Mouse (Mus musculus) fat pad, adult 2 months (tissue): ENCODE measurements around the gene Slc41a2.
"Not testable (repeated sequence)": the region's sequence is repeated elsewhere in the genome, so short reads cannot be mapped to it uniquely, and the experiment has no call there.

ENCODE experiments used
- DNase-seq: peaks from one replicate; pipeline ENCODE4 v3.0.0-alpha.2; 2011; ENCODE audit warnings: low read depth, low spot score; ENCODE audit errors: extremely low read depth

The Slc41a2 gene

DNA sequence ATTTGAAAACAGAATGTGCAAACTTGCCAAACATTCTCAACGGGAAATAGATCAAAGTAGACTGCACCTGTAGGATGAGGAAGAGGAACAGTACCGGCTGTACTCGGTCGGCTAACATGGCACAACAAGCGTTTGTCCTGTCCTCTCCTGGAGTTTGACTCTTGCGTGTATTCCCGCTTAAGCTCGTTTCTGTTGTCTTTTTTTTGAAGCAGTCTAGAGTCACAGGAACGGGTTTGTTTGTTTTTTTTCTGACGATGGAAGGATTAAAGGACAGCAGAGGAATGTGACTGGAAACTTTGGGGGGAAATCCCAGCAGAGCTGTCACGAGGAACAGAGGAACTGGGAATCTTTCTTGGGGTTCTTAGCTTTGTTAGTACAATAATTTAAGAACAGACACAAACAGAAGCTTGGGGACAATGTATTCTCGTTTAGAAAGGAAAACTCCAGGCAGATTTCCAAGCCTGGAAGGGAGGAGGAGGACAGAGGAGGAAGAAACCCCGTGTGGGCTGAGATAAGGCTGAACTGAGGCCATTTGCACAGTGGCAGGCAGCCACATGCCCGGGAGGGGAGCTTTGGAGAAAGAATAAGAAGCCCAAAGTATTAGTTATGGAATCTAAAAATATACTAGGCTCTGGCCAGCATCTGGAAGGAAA lies 16.1 kb upstream of the Slc41a2 start:
- DNase-seq: peak; percentile 61

DNA sequence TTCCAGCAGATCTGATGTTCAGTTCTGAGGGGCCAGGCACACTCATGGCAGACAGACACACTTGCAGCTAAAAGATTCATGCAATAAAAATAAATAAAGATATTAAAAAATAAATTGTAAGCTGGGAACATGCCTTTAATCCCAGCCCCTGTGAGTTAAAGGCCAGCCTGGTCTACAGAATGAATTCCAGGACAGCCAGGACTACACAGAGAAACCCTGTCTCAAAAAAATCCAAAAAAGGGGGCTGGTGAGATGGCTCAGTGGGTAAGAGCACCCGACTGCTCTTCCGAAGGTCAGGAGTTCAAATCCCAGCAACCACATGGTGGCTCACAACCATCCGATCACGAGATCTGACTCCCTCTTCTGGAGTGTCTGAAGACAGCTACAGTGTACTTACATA lies 14.1 kb upstream of the Slc41a2 start:
- not testable (repeated sequence) for DNase-seq

DNA sequence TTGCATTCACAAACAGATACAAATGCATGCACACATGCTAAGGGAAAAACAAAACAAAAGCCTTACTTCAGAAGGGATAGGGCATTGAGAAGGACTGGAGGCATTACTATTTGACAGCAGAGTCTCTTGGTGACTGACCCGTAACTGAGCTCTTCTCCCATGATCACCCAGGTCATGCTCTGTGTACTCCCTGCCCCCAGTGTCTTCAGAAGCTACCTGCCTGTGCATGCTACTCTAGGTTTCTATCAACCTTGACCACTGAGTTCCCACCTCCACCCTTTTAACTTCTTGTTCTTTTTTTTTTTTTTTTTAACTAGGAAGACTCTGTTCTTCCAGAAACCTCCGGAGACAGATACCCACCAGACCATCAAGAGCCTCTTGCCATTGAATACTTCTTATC lies 13.0 kb upstream of the Slc41a2 start:
- DNase-seq: no peak

DNA sequence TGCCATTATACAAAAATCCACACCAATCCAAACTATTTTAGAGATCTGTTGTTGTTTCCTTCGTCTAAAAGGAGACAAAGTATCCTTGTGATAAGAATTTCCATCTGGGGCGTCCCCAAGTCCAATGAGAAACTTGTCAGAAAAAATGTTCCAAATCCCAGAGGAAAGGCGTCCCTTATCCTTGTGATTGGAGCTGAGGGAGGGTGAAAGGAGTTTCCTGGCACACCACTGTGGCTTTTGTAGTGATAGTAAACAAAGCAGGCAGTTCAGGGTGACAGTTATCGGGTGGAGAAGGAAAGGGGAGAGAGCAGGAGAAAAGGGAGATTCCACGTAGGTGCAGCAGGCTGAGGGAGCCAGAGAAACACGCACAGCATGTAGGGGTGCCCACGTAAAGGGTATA lies 9.8 kb upstream of the Slc41a2 start:
- no peak for DNase-seq

DNA sequence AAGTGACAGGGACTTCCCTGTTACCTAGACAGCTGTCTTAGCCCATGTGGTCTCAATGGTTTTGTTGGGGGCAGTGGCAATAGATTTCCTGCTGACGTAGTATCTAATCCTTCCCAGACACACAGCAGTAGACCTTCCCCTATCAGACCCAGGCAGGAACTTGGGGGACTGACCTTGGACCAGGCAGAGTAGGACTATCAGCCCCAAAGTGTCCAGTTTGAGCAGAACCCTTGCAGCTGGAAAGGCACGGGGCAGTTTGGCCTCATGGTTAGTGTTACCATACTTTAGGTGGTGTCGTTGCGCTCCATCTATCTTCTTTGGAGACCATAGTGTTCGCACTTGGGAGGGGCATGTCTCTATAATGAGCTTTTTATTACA lies 8.7 kb upstream of the Slc41a2 start:
- DNase-seq: no peak

DNA sequence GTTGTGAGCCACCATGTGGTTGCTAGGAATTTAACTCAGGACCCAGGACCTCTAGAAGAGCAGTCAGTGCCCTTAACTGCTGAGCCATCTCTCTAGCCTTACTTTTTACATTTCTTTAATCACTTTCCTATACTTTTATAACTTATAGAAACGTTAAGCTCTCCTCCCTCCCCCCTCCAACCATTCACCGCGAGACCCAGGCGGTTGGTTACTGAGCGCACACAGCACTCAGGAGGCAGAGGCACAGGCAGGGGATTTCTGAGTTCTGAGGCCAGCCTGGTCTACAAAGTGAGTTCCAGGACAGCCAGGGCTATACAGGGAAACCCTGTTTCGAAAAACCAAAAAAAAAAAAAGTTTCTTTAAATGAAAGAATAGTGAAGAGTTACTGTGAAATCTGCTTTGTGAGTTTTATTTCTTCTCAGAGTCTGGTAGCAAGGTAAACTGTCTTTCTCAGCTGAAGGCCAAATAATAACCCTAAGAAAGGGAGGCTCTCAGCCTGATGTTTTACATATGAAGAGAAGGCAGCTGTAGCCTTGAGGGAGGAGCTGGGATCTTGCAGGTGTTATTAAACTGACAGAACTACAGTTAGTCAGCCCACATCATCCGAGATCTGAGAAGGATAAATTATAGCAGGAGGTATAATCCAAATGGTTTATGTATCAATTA lies 8.1 kb upstream of the Slc41a2 start:
- DNase-seq: no peak

DNA sequence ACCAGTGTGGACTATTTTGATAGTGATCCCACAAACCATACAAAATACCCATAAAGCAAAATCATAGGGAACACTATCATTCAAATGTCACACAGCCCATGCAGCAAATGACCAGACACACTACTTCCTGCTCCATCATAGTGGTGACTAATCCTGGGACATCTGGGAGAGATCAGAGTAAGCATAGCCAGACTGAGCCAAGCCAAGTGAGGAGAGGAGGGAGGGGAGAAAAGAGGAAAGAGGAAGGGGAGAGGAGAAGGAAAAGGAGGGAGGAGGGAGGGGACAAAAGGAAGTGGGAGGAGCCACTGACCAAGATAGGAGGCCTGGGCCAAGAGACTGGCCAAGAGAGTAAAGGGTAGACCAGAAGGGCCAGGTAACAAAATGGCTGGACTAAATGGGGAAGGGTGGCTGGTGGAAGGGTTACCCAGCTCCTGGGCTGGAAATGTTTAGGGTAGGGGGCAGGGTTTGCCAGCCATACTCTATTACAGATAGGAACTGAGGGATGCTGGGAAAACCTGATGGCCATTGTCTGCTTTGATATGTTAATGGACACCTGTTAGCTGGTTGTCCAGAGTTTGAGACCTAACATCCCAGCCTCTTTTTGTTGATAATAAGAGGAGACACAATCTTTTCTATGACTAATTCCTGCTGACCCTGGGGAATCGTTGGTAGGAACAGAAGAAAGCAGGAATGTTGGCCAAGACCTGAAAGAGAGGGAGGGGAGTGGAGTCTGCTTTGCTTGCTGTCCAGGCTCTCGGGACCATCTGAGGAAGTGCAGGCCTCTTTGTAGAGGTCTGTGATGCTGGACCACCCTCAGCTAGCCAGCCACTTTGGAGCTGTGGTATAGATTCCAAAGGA lies 6.4 kb upstream of the Slc41a2 start:
- no peak for DNase-seq

DNA sequence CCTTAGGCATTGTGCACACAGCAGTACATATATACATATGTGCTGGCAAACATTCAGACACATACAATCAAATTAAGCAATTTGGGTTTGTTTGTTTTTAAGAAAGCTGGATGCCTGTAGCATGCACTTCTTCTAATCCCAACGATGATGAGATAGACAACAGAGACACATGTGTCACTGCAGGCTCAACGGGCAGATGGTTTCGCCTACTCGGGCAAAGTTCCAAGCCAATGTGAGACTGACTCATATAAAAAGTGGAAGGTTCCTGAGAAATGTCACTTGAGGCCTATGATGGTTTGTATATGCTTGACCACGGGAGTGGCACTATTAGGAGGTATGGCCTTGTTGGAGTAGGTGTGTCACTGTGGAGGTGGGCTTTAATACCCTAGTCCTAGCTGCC lies 5.5 kb upstream of the Slc41a2 start:
- no peak for DNase-seq

DNA sequence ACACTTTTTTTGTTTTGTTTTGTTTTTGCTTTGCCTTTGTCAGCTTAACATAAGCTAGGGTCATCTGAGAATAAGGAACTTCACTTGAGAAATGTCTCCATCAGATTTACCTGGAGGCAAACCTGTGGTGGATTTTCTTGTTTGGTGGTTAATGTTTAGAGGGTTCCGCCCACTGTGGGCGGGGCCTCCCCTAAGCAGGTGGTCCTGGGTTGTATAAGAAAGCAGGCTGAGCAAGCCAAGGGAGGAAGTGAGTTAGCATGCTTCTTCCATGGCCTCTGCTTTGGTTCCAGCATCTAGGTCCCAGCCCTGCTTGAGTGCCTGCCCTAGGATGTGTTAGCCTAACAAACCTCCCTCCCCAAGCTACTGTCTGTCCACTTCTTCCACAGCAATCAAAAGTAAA lies 3.5 kb upstream of the Slc41a2 start:
- DNase-seq: no peak

DNA sequence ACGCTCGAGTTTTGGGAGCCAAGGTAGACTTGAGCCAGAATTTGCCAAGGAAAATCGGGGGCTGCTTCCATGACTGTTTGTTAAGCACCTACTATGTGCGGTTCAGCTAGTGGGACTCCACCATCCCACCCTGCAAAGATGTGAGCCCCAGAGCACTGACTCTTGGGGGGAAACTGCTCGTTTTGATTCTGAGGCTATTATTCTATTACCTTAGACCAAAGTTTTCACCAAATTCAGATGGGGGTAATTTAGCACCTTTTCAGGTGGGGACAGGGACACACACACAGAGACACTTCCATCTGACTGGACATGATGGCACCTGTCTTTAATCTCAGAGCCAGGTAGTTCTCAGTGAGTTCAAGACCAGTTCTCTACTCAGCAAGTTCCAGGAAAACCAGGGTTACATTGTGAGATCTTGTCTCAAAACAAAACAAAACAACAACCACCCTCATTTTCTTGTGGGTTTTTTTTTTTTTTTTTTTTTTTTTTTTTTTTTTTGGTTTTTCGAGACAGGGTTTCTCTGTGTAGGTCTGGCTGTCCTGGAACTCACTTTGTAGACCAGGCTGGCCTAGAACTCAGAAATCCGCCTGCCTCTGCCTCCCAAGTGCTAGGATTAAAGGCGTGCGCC lies 403 bp upstream of the Slc41a2 start:
- no peak for DNase-seq

DNA sequence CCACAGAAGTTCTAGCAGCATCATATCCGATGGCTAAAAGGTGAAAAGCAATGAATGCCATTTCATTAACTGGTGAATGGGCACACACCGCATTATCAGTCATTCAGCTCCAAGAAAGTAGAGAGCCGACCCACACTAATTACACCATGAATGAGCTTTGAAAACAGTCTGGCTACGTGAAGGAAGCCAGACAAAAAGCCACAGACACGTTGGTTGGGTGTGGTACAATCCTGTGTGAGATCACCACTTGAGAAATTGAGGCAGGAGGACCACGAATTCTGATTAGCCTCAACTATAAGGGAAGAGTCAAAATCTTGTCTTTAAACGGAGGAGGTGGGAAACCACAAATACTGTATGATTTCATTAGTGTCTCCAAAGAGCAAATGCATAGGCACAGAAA lies 1.3 kb downstream of the Slc41a2 start:
- DNase-seq: no peak

DNA sequence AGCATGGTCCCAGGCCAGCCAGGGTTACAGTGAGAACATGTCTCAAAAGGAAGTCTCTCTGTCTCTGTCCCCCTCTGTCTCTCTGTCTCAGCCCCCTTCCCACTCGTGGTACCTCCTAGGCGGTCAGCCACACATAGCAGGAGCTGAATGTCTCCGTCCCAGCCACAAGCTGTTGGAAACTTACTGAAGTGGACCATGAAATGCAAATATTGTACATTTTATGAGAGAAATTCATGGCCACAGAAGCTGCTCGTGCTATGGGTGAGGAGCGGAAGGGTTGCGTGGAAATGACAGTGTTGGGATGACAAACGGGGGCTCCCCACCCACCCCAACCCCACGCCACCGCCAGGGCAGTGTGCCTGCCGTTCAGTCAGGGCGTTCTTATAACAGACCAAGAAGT lies 5.1 kb downstream of the Slc41a2 start:
- DNase-seq: no peak

DNA sequence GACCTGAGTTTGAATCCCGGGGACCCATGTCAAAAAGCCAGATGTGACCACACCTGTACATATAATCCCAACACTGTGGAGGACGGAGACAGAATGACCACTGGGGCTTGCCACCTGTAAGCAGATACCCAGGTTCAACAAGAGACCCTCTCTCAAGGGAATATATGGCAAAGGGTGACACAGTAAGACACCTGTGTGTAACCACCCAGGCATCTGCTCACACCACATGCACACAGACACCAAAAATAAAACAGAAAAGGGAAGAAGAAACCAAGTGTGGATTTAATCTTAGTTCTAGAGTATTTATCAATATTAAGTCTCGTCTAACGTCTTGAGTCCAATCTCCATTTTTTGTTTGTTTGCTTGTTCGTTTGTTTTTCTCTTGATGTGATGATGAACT lies 5.9 kb downstream of the Slc41a2 start:
- DNase-seq: no peak

DNA sequence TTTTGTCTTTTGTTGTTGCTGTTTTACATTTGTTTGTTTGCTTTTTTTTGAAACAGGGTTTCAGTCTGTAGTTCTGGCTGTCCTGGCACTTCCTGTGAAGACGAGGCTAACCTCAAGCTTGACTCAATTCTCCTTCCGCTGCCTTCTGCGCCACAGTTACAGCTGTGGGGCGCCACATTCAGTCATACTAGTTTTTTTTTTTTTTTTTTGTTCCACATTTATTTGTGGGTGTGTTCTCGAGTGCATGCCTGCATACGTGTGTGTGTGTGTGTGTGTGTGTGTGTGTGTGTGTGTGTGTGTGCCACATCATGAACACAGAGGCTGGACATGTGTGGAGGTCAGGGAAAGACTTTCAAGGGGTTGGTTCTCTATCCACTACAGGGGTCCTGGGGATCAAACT lies 7.3 kb downstream of the Slc41a2 start:
- DNase-seq: no peak

DNA sequence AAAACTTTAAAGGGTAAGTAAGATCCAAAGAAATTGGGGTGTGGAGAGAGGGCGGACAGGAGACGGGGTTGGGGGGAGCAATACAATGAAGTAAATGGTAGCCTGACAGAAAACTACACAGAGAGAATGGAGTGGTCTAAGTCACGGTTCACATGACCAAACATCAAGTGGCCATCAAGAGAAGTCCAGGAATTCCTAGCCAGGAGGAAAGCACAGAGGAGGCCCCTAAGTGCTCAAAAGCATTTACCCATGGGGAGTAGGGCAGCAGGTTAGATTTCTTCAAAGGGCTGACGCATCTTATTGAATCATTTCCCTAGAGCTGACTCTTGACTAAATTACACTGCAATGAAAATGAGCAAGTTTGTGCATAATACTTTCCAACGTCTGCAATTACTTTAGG lies 8.9 kb downstream of the Slc41a2 start:
- no peak for DNase-seq

DNA sequence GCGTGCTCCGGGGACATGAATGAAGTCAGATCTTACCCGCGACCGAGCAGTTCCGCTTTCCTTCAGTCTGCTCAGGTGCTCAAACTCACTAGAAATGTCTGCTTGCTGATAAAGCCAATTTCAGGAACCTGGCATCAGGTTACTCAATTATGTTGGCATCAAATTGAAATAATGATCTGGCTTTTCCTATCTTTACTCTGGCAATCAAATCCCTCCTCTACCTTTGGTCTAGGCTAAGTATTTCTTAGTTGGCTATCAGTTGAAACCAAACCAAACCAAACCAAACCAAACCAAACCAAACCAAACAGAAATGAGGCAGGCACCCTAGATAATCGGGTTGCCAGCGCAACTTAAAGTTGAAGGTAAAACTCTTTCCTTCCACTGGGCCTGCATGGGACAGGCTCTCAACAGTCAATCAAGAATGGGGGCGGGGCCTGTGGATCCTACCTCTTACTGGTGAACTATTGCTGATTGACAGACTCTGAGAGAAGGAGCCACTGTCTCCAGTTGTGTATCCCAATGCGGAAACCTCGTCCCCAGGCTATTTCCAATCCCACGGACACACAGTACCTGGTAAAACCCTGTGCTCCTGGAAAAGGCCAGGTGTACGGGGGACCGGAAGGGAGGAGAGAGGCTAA lies 10.9 kb downstream of the Slc41a2 start:
- no peak for DNase-seq

DNA sequence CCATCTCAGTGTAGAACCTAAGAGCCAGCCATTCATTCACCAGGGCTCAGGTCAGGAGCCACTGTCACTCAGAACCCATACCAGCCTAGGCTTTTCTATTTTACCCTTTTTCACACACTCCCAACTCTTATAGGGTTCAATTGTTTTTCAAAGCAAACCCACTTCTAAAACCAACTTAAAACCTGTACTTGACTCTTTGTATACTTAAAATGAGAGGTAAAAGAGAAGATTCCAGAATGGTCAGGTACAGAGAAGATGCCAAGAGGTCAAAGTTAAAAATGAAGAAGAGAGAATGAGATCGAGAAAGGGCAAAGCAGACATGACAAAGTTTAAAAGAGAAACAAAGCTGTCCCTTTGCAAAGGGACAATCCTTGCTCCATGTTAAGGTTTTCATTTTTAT lies 11.8 kb downstream of the Slc41a2 start:
- DNase-seq: no peak

DNA sequence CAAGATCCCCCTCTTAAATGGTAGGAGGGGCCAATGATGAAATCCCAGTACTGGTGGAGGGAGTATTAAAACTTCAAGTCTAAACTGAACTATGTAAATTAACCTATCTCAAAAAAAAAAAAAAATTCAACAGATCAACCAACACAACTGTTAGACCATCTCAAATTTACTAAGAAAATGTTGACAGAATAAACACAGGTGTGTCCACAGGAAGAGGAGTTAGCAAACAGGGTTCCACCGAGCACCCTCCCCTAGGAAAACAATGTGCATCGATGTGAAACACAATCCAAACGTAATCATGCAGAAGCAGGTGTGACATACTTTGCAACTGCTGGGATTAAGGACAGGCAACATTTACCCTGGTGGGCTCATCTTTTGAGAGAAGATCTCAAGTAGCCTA lies 12.8 kb downstream of the Slc41a2 start:
- DNase-seq: no peak

DNA sequence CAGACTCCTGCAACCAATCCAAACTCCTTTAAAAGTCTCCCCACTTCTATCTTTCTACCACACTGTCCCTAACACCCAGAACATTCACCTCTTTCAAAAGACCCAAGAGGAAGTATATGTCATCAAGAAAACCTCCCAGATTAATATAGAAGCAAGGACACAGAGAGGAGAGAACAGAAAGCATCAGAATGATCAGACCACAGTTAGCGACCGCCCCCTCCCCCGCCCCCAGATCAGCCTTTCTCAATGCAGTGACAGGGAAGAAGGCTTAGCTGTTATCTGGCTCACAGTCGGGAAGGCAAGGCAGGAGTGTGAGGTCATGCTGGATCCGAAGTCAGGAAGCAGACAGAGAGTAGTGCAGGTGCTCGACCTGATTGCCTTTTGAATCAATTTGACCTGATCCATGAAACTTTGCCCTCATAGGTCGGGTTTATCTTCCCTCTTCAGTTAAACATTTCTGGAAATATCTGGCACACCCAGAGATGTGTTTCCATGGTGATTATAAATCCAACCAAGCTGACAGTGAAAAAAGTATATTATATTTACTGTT lies 15.1 kb downstream of the Slc41a2 start:
- DNase-seq: no peak

DNA sequence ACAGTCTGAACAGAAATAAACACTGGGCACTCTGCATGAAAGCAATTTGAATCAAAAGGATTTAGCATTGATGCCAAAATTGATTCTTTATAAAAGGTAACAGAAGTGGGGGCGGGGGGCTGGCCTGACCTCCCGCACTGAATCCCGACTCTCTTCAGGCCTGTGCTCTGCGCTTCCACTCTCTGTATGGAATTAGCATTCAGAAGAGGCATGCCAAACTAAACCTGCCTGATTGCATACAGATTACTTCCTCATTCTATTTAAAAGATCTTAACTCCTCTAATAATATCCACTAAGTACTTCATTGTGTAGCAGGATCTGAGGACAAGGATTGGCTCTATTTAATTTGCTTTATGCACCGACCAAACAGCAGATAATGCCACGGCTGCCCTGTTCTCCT lies 16.2 kb downstream of the Slc41a2 start:
- no peak for DNase-seq

DNA sequence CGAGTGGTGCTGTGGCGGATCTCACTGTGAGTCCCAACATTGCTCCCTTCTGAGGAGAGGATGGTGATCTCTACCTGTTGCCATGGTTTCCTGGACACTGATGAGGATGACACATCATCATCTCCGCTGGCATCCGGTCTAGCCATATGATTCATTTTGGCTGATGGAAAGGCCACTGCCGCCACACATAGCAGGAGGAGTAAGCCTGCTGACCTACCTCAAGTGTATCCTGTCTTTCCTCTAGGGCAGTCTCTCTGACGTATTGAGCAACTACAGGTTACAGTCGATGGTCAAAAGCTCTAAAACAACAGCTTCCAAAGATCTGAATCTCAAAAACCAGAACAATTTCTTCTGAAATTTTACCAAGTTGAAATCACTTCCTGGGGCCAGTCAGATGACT lies 16.8 kb downstream of the Slc41a2 start:
- peak; percentile 76 for DNase-seq
